Mouse (Mus musculus): ENCODE data around the gene Olfr661. TPM values are rescaled to one million over a fixed set of nuclear protein-coding genes. Genes with fewer than 3 reads are reported as not detected.

Olfr661 gene
- not detected for total RNA-seq (2021)
- long read RNA-seq, experiment 1 = 0 reads
- long read RNA-seq, experiment 2 = 0 reads

GRCm38 (mm10) chr7:104686201-104686600, at the start of gene Olfr661:
TSS of gene Olfr661 (plus strand) at chr7:104686501.
- H3K4me3 ChIP-seq = no peak within 1 kb of the TSS
- DNase-seq = no peak
- TF ChIP-seq CTCF (IDR thresholded peaks at IDR 0.05) = no peak
- intact Hi-C loops (cut with DNase I) = no loop called here
- no peak within 1 kb of the TSS for H3K27ac ChIP-seq

GRCm38 (mm10) chr7:104646841-104647482, 39.3 kb upstream of the Olfr661 start, which contains the start of gene Olfr658:
TSS of gene Olfr658 (minus strand) at chr7:104647305.
- peak; percentile 17 for DNase-seq
- no peak for TF ChIP-seq CTCF (IDR thresholded peaks at IDR 0.05)
- intact Hi-C loops (cut with DNase I) = no loop called here
- H3K4me3 ChIP-seq = no peak within 1 kb of the TSS
- H3K27ac ChIP-seq = no peak within 1 kb of the TSS

GRCm38 (mm10) chr7:104666453-104666852, 19.8 kb upstream of the Olfr661 start, which contains the start of gene Olfr659:
TSS of gene Olfr659 (plus strand) at chr7:104666753.
- DNase-seq = no peak
- intact Hi-C loops (cut with DNase I) = no loop called here
- Histone ChIP-seq H3K4me3 (no peak within 1 kb of the TSS), H3K27ac (no peak within 1 kb of the TSS)
- no peak for TF ChIP-seq CTCF (IDR thresholded peaks at IDR 0.05)

Other genes with a start within 250 kb of the Olfr661 start
- gene Trim30a, start 221.3 kb upstream of the Olfr661 start, total RNA-seq (2021) = 1 to 10 TPM in 1 of 2 experiments, under 1 TPM in 1; 0.64 to 1.5 TPM
- gene Trim30d, start 178.7 kb upstream of the Olfr661 start, total RNA-seq (2021) = under 1 TPM; 0.33 to 0.56 TPM
- not detected for gene Olfr651, start 136.4 kb upstream of the Olfr661 start, total RNA-seq (2021)
- gene Olfr652, start 125.6 kb upstream of the Olfr661 start, total RNA-seq (2021) = not detected
- gene Olfr653, start 109.2 kb upstream of the Olfr661 start, total RNA-seq (2021) = not detected
- not detected for gene Olfr654, start 99.5 kb upstream of the Olfr661 start, total RNA-seq (2021)
- gene Olfr655, start 84.7 kb upstream of the Olfr661 start, total RNA-seq (2021) = not detected
- gene Olfr656, start 72.5 kb upstream of the Olfr661 start, total RNA-seq (2021) = not detected
- not detected for gene Olfr657, start 61.7 kb upstream of the Olfr661 start, total RNA-seq (2021)
- gene Olfr658, start 39.2 kb upstream of the Olfr661 start, total RNA-seq (2021) = not detected
- not detected for gene Olfr659, start 19.7 kb upstream of the Olfr661 start, total RNA-seq (2021)
- gene Usp17le, start 91.0 kb downstream of the Olfr661 start, total RNA-seq (2021) = not detected
- not detected for gene Usp17lb, start 156.1 kb downstream of the Olfr661 start, total RNA-seq (2021)
- gene Usp17la, start 170.5 kb downstream of the Olfr661 start, total RNA-seq (2021) = not detected
- gene Olfr665, start 191.5 kb downstream of the Olfr661 start, total RNA-seq (2021) = not detected
- gene Olfr666, start 209.5 kb downstream of the Olfr661 start, total RNA-seq (2021) = not detected
- not detected for gene Olfr667, start 235.0 kb downstream of the Olfr661 start, total RNA-seq (2021)
- not detected for gene Olfr668, start 241.6 kb downstream of the Olfr661 start, total RNA-seq (2021)
- gene Olfr669, start 247.7 kb downstream of the Olfr661 start, total RNA-seq (2021) = not detected

All from gastrocnemius, adult 2 months (tissue).